In the genomic region with DNA sequence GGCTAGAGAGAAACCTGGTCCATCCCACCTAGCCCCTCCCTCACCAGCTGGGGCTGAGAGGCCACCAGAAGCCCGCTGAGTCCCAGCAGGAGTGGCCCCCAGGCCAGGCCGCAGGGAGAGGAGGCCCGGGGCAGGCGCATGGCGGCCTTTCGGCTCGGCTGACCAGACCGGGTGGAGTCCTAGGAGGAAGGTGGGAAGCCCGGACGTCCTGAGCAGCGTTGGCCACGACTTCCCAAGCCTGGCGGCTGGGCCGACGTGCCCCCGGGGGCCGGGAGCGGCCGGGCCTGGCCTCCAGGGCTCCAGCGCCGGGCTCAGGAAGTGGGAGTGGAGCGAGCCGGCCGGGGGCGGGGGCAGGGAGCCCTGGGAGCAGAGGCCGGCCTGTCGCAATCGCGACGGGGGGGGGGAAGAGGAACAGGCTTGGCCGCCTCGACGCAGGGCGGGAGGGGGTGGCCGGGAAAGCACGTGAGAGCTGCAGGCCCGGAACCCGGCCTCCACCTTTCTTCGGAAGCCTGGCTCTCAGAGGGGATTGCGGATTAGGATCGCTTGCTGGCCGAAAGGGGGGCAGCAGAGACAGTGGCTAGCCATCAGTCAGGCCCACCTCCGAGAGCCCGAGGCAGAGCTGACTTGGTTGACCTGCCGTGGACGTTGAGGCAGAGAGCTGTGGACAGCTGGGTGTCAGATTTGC, we compare ENCODE assay signal across 8 mouse cellular contexts. TPM values are rescaled to one million over a fixed set of nuclear protein-coding genes. Genes with fewer than 3 reads are reported as not detected.
A peak's percentile ranks its signal among the peaks of the same experiment; 100 is the strongest.
DNase-seq lines count a peak whose midpoint lies in the region; ATAC-seq lines count a peak whose summit lies in the region.

A gene (minus strand): TSS at position 340 of the 685 bp plus-strand sequence.

- peaks cover 40% of the 10 kb centered on the region for H3K4me1 ChIP-seq in embryonic facial prominence, embryonic 13.5 days
- peaks cover 42% of the 10 kb centered on the region for H3K4me1 ChIP-seq in heart, embryonic 10.5 days
- peaks cover 19% of the 10 kb centered on the region; the same call in 1 of the 2 replicates for H3K4me1 ChIP-seq in kidney, embryonic 14.5 days (ENCODE audit: control insufficient read depth, insufficient read depth, low read length)
- peaks cover 8% of the 10 kb centered on the region for H3K4me1 ChIP-seq in liver, embryonic 16.5 days (ENCODE audit: control insufficient read depth, low read depth, low read length)
- peaks cover 5% of the 10 kb centered on the region; the same call in 1 of the 2 replicates for H3K4me1 ChIP-seq in neural tube, embryonic 11.5 days (ENCODE audit: control insufficient read depth, insufficient read depth, low read length)
- H3K4me1 ChIP-seq in stomach, embryonic 16.5 days (ENCODE audit: control insufficient read depth, insufficient read depth, low read length) = peaks cover 22% of the 10 kb centered on the region

- H3K9ac ChIP-seq in embryonic facial prominence, embryonic 13.5 days = peak within 1 kb of the TSS; percentile 81
- H3K9ac ChIP-seq in kidney, embryonic 14.5 days (ENCODE audit: low read depth, low read length) = peak within 1 kb of the TSS; percentile 88
- H3K9ac ChIP-seq in liver, embryonic 16.5 days (ENCODE audit: low read depth, low read length) = peak within 1 kb of the TSS; percentile 74
- peak within 1 kb of the TSS; percentile 82 for H3K9ac ChIP-seq in neural tube, embryonic 11.5 days (ENCODE audit: low read length)
- peak within 1 kb of the TSS; percentile 98 for H3K9ac ChIP-seq in stomach, embryonic 16.5 days (ENCODE audit: low read length)

- DNase-seq in 3134 (ENCODE audit: extremely low read depth, insufficient read length, low spot score) = peak; percentile 90
- DNase-seq in adrenal gland, postnatal 14 days = peak; percentile 96
- DNase-seq in heart, embryonic 10.5 days (ENCODE audit: low spot score) = peak; percentile 91
- DNase-seq in neural tube, embryonic 11.5 days (ENCODE audit: low spot score) = peak; percentile 72

- peak within 1 kb of the TSS; percentile 74 for H3K4me2 ChIP-seq in embryonic facial prominence, embryonic 13.5 days
- peak within 1 kb of the TSS; percentile 71 for H3K4me2 ChIP-seq in kidney, embryonic 14.5 days (replicated peaks; ENCODE audit: low read depth, low read length)
- H3K4me2 ChIP-seq in liver, embryonic 16.5 days (ENCODE audit: low read depth, low read length) = peak within 1 kb of the TSS; percentile 49
- peak within 1 kb of the TSS; percentile 69 for H3K4me2 ChIP-seq in neural tube, embryonic 11.5 days (ENCODE audit: low read depth)
- H3K4me2 ChIP-seq in stomach, embryonic 16.5 days (ENCODE audit: low read depth, low read length) = peak within 1 kb of the TSS; percentile 78

- peak; percentile 68; the same call in 1 of the 2 replicates for ATAC-seq in embryonic facial prominence, embryonic 13.5 days (ENCODE audit: insufficient number of reproducible peaks, insufficient read depth, low FRiP score, low TSS enrichment, low read depth)
- ATAC-seq in kidney, embryonic 14.5 days (ENCODE audit: low FRiP score, low TSS enrichment) = peak; percentile 90
- ATAC-seq in liver, embryonic 16.5 days (ENCODE audit: low read depth) = peak; percentile 89
- peak; percentile 52 for ATAC-seq in neural tube, embryonic 11.5 days (ENCODE audit: insufficient read depth, low FRiP score, low TSS enrichment)
- ATAC-seq in stomach, embryonic 16.5 days (ENCODE audit: insufficient read depth, low FRiP score) = peak; percentile 94

- H3K9me3 ChIP-seq in embryonic facial prominence, embryonic 13.5 days = no peaks in the 10 kb centered on the region
- no peaks in the 10 kb centered on the region for H3K9me3 ChIP-seq in heart, embryonic 10.5 days
- H3K9me3 ChIP-seq in kidney, embryonic 14.5 days (ENCODE audit: control insufficient read depth, low read length) = no peaks in the 10 kb centered on the region
- H3K9me3 ChIP-seq in liver, embryonic 16.5 days (replicated peaks; ENCODE audit: control insufficient read depth, low read length) = no peaks in the 10 kb centered on the region
- H3K9me3 ChIP-seq in neural tube, embryonic 11.5 days (ENCODE audit: control insufficient read depth, low read length) = no peaks in the 10 kb centered on the region
- H3K9me3 ChIP-seq in stomach, embryonic 16.5 days (replicated peaks; ENCODE audit: control insufficient read depth, low read length) = no peaks in the 10 kb centered on the region

- H3K27me3 ChIP-seq in embryonic facial prominence, embryonic 13.5 days = no peaks in the 10 kb centered on the region
- peaks cover 15% of the 10 kb centered on the region for H3K27me3 ChIP-seq in heart, embryonic 10.5 days (ENCODE audit: insufficient read depth, poor library complexity, severe bottlenecking)
- no peaks in the 10 kb centered on the region for H3K27me3 ChIP-seq in kidney, embryonic 14.5 days (ENCODE audit: control insufficient read depth, insufficient read depth, low read length)
- H3K27me3 ChIP-seq in liver, embryonic 16.5 days (ENCODE audit: control insufficient read depth, insufficient read depth, low read depth, low read length) = no peaks in the 10 kb centered on the region; the same call in 1 of the 2 replicates
- no peaks in the 10 kb centered on the region for H3K27me3 ChIP-seq in neural tube, embryonic 11.5 days (ENCODE audit: control insufficient read depth, insufficient read depth, low read length)
- H3K27me3 ChIP-seq in stomach, embryonic 16.5 days (ENCODE audit: control insufficient read depth, insufficient read depth, low read length) = no peaks in the 10 kb centered on the region

- peaks cover 7% of the 10 kb centered on the region; the same call in 1 of the 2 replicates for H3K36me3 ChIP-seq in embryonic facial prominence, embryonic 13.5 days
- peaks cover 26% of the 10 kb centered on the region; the same call in 1 of the 2 replicates for H3K36me3 ChIP-seq in heart, embryonic 10.5 days
- peaks cover 9% of the 10 kb centered on the region; the same call in 1 of the 2 replicates for H3K36me3 ChIP-seq in kidney, embryonic 14.5 days (ENCODE audit: control insufficient read depth, insufficient read depth, low read length)
- H3K36me3 ChIP-seq in liver, embryonic 16.5 days (ENCODE audit: control insufficient read depth, insufficient read depth) = no peaks in the 10 kb centered on the region
- no peaks in the 10 kb centered on the region for H3K36me3 ChIP-seq in neural tube, embryonic 11.5 days (ENCODE audit: control insufficient read depth, insufficient read depth, low read length)
- H3K36me3 ChIP-seq in stomach, embryonic 16.5 days (ENCODE audit: control insufficient read depth, insufficient read depth, low read length) = no peaks in the 10 kb centered on the region

- H3K27ac ChIP-seq in embryonic facial prominence, embryonic 13.5 days = peak within 1 kb of the TSS; percentile 64; the same call in 1 of the 2 replicates
- peak within 1 kb of the TSS; percentile 98 for H3K27ac ChIP-seq in heart, embryonic 10.5 days
- H3K27ac ChIP-seq in kidney, embryonic 14.5 days (ENCODE audit: low read depth, low read length) = peak within 1 kb of the TSS; percentile 75
- peak within 1 kb of the TSS; percentile 64 for H3K27ac ChIP-seq in liver, embryonic 16.5 days (ENCODE audit: low read length)
- peak within 1 kb of the TSS; percentile 14; the same call in 1 of the 2 replicates for H3K27ac ChIP-seq in neural tube, embryonic 11.5 days (ENCODE audit: low read depth, low read length)
- peak within 1 kb of the TSS; percentile 87 for H3K27ac ChIP-seq in stomach, embryonic 16.5 days (ENCODE audit: low read length)

- 4% methylated on average over 38 of the region's 46 CpGs for WGBS in embryonic facial prominence, embryonic 13.5 days
- WGBS in heart, embryonic 10.5 days = under 1% methylated on average over 39 of the region's 46 CpGs
- 1% methylated on average over 42 of the region's 46 CpGs for WGBS in kidney, embryonic 14.5 days
- 1% methylated on average over 45 of the region's 46 CpGs for WGBS in liver, embryonic 16.5 days (ENCODE audit: insufficient replicate concordance)
- 3% methylated on average over 43 of the region's 46 CpGs for WGBS in neural tube, embryonic 11.5 days
- WGBS in stomach, embryonic 16.5 days = under 1% methylated on average over 44 of the region's 46 CpGs

- H3K4me3 ChIP-seq in embryonic facial prominence, embryonic 13.5 days = peak within 1 kb of the TSS; percentile 52
- H3K4me3 ChIP-seq in heart, embryonic 10.5 days = peak within 1 kb of the TSS; percentile 78
- peak within 1 kb of the TSS; percentile 57 for H3K4me3 ChIP-seq in kidney, embryonic 14.5 days (ENCODE audit: low read length)
- peak within 1 kb of the TSS; percentile 67 for H3K4me3 ChIP-seq in liver, embryonic 16.5 days (ENCODE audit: low read depth, low read length)
- peak within 1 kb of the TSS; percentile 38 for H3K4me3 ChIP-seq in neural tube, embryonic 11.5 days (ENCODE audit: low read depth, low read length)
- peak within 1 kb of the TSS; percentile 77 for H3K4me3 ChIP-seq in stomach, embryonic 16.5 days (replicated peaks; ENCODE audit: low read length)

RNA-seq across cellular contexts. Expression of the gene that starts here (rescaled TPM):
- 68.7 and 70.0 TPM in 2 replicates for total RNA-seq in adrenal gland, postnatal 14 days (2021)
- polyA plus RNA-seq in embryonic facial prominence, embryonic 13.5 days (2015; fragmentation: Nextera tagmentation; extraction: Ambion mirVana) = 33.1 TPM in 2 replicates
- polyA plus RNA-seq in heart, embryonic 10.5 days (2016; fragmentation: Nextera tagmentation; extraction: Ambion mirVana) = 37.8 and 40.4 TPM in 2 replicates
- 54.0 and 54.3 TPM in 2 replicates for polyA plus RNA-seq in kidney, embryonic 14.5 days (2014; fragmentation: Nextera tagmentation; extraction: Ambion mirVana)
- polyA plus RNA-seq in liver, embryonic 16.5 days (2015; fragmentation: Nextera tagmentation; extraction: Ambion mirVana) = 22.3 and 22.5 TPM in 2 replicates
- 18.8 and 19.2 TPM in 2 replicates for polyA plus RNA-seq in neural tube, embryonic 11.5 days (2014; fragmentation: Nextera tagmentation; extraction: Ambion mirVana)
- 69.4 and 73.1 TPM in 2 replicates for polyA plus RNA-seq in stomach, embryonic 16.5 days (2015; fragmentation: Nextera tagmentation; extraction: Ambion mirVana)

Comparison
In these comparisons a context has a peak if more than half of its experiments do, and no peak if none do; other contexts are left out.
1. Peak in every context shown above with its lines: DNase-seq, ATAC-seq, H3K4me3 ChIP-seq and H3K27ac ChIP-seq.
2. H3K27ac ChIP-seq: peak in every context shown above with its lines; median percentile 98 in heart, embryonic 10.5 days; 87 in stomach, embryonic 16.5 days; 75 in kidney, embryonic 14.5 days; 64 in embryonic facial prominence, embryonic 13.5 days; 64 in liver, embryonic 16.5 days; 14 in neural tube, embryonic 11.5 days.